Mouse (Mus musculus): ENCODE measurements at regions not wholly inside any gene's neighbourhood (a gene's known extent, or its start where the extent isn't known, plus 50 kb on each side); places are given as distances from the start of the nearest gene placed in this dataset.

- H3K4me3 ChIP-seq, result no peak overlapping the region
- H3K27ac ChIP-seq, result no peak overlapping the region
- H3K9me3 ChIP-seq (replicated peaks), result no peaks in the 10 kb centered on the region
- H3K4me1 ChIP-seq, result no peaks in the 10 kb centered on the region
- DNase-seq (ENCODE audit: low spot score), result no peak
- WGBS, result 74% methylated on average over 2 of the region's 2 CpGs
- H3K27me3 ChIP-seq (ENCODE audit: low read depth, poor library complexity, severe bottlenecking), result no peaks in the 10 kb centered on the region
- H3K36me3 ChIP-seq, result no peaks in the 10 kb centered on the region
Observed at GRCm38 (mm10) chr10:66354986-66355385, 740.9 kb upstream of the Jmjd1c start.

DNA sequence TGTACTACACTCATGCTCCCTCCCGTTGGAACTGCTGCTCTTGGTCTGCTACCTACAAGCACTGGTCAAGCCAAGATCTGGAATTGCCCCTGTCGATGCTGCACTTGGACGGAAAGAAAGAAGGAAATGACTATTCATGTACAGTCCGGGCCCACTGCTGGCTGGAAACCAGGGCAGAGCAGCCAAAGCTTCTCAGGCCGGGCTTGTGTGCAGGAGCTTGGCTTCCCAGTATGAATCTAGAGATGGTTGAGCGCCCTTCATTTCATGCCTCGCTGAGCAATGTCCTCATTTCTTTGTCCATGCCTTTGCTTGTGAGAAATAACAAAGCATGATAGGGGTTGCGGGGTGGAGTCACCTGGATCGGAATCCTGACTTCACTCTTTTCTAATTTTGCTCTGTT is 738.2 kb upstream of the Jmjd1c start:
- Histone ChIP-seq H3K36me3 (no peaks in the 10 kb centered on the region), H3K27me3 (ENCODE audit: low read depth, poor library complexity, severe bottlenecking) (no peaks in the 10 kb centered on the region), H3K27ac (no peak overlapping the region), H3K4me1 (no peaks in the 10 kb centered on the region), H3K9me3 (replicated peaks) (no peaks in the 10 kb centered on the region), H3K4me3 (no peak overlapping the region)
- WGBS, result 95% methylated on average over 9 of the region's 9 CpGs
- no peak for DNase-seq (ENCODE audit: low spot score)

GRCm38 (mm10) chr10:66370096-66370495 is 725.8 kb upstream of the Jmjd1c start:
- Histone ChIP-seq H3K9me3 (replicated peaks) (no peaks in the 10 kb centered on the region), H3K27me3 (ENCODE audit: low read depth, poor library complexity, severe bottlenecking) (no peaks in the 10 kb centered on the region), H3K27ac (no peak overlapping the region), H3K4me3 (no peak overlapping the region), H3K4me1 (no peaks in the 10 kb centered on the region), H3K36me3 (no peaks in the 10 kb centered on the region)
- WGBS, result 83% methylated on average over 3 of the region's 3 CpGs
- DNase-seq (ENCODE audit: low spot score), result no peak

- H3K9me3 ChIP-seq (replicated peaks), result no peaks in the 10 kb centered on the region
- no peaks in the 10 kb centered on the region for H3K4me1 ChIP-seq
- H3K36me3 ChIP-seq, result no peaks in the 10 kb centered on the region
- H3K4me3 ChIP-seq, result no peak overlapping the region
- H3K27ac ChIP-seq, result no peak overlapping the region
- H3K27me3 ChIP-seq (ENCODE audit: low read depth, poor library complexity, severe bottlenecking), result no peaks in the 10 kb centered on the region
- WGBS, result 90% methylated on average over 2 of the region's 2 CpGs
- no peak for DNase-seq (ENCODE audit: low spot score)
Observed at GRCm38 (mm10) chr10:66371756-66372155, 724.2 kb upstream of the Jmjd1c start.
